Mouse (Mus musculus): ENCODE data around the gene Olfr1257.

GRCm38 (mm10) chr2:89848105-89848504 is 30.1 kb upstream of the Olfr1257 start, which contains the start of gene Olfr48:
- TF ChIP-seq CTCF (IDR thresholded peaks at IDR 0.05; ENCODE audit: low read depth) (no peak), EP300 (IDR thresholded peaks at IDR 0.05; ENCODE audit: low read depth) (no peak)
